ENCODE assay signal across 9 mouse cellular contexts in genomic region chr14:119003320-119003719, GRCm38 (mm10).
A peak's percentile ranks its signal among the peaks of the same experiment; 100 is the strongest.
DNase-seq lines count a peak whose midpoint lies in the region; ATAC-seq lines count a peak whose summit lies in the region.
"Had no signal": no experiment of that assay in that cellular context is flagged by ENCODE, and none has a peak within 500 bp of the region (broad histone marks: within the 10 kb centered on the region; RNA-seq: fewer than 3 reads in every experiment).

No protein-coding gene starts in this region.

- H3K4me3 ChIP-seq in neural tube, embryonic 11.5 days (ENCODE audit: low read depth, low read length): no peak overlapping the region
- H3K4me3 ChIP-seq in neural tube, embryonic 15.5 days (replicated peaks): no peak overlapping the region
- H3K4me3 ChIP-seq: embryonic facial prominence, embryonic 15.5 days had no signal

- peak; percentile 31 for DNase-seq in adrenal gland, postnatal 14 days
- no peak for DNase-seq in adrenal gland, adult 8-10 months
- DNase-seq in neural tube, embryonic 11.5 days (ENCODE audit: low spot score): peak; percentile 24
- peak; percentile 27 to 38 for DNase-seq in lung, adult 18-20 months
- DNase-seq in MN1 (ENCODE audit: low spot score): no peak
- DNase-seq in layer of hippocampus, adult 18-20 months (ENCODE audit: low spot score in 2 of 2): no peak
- no peak for DNase-seq in ovary, postnatal 14 days (ENCODE audit: low spot score)

- H3K4me1 ChIP-seq in neural tube, embryonic 11.5 days (ENCODE audit: control insufficient read depth, insufficient read depth, low read length): 0 out of 2 replicates have a peak, but pooled peaks cover 2% of the 10 kb centered on the region
- peaks cover 14% of the 10 kb centered on the region for H3K4me1 ChIP-seq in neural tube, embryonic 15.5 days

- peaks cover 2% of the 10 kb centered on the region; the same call in 1 of the 2 replicates for H3K36me3 ChIP-seq in neural tube, embryonic 11.5 days (ENCODE audit: control insufficient read depth, insufficient read depth, low read length)
- peaks cover 22% of the 10 kb centered on the region for H3K36me3 ChIP-seq in neural tube, embryonic 15.5 days

- no peaks in the 10 kb centered on the region for H3K27me3 ChIP-seq in neural tube, embryonic 11.5 days (ENCODE audit: control insufficient read depth, insufficient read depth, low read length)
- no peaks in the 10 kb centered on the region for H3K27me3 ChIP-seq in neural tube, embryonic 15.5 days (replicated peaks)
- H3K27me3 ChIP-seq: embryonic facial prominence, embryonic 15.5 days had no signal

- no peak overlapping the region for H3K4me2 ChIP-seq in neural tube, embryonic 11.5 days (ENCODE audit: low read depth)
- no peak overlapping the region for H3K4me2 ChIP-seq in neural tube, embryonic 15.5 days
- H3K4me2 ChIP-seq: embryonic facial prominence, embryonic 15.5 days had no signal

- no peaks in the 10 kb centered on the region for H3K9me3 ChIP-seq in neural tube, embryonic 11.5 days (ENCODE audit: control insufficient read depth, low read length)
- no peaks in the 10 kb centered on the region for H3K9me3 ChIP-seq in neural tube, embryonic 15.5 days (replicated peaks)
- H3K9me3 ChIP-seq: embryonic facial prominence, embryonic 15.5 days had no signal

- H3K27ac ChIP-seq in neural tube, embryonic 11.5 days (ENCODE audit: low read depth, low read length): no peak overlapping the region
- no peak overlapping the region for H3K27ac ChIP-seq in neural tube, embryonic 15.5 days (replicated peaks)
- H3K27ac ChIP-seq: embryonic facial prominence, embryonic 15.5 days had no signal

- no peak for ATAC-seq in neural tube, embryonic 11.5 days (ENCODE audit: insufficient read depth, low FRiP score, low TSS enrichment)
- ATAC-seq in neural tube, embryonic 15.5 days (ENCODE audit: low FRiP score): no peak

- H3K9ac ChIP-seq in neural tube, embryonic 11.5 days (ENCODE audit: low read length): no peak overlapping the region
- no peak overlapping the region for H3K9ac ChIP-seq in neural tube, embryonic 15.5 days (replicated peaks)
- H3K9ac ChIP-seq: embryonic facial prominence, embryonic 15.5 days had no signal

Comparison
In these comparisons a context has a peak if more than half of its experiments do, and no peak if none do; other contexts are left out.
1. DNase-seq: peak in adrenal gland, postnatal 14 days (single experiment), neural tube, embryonic 11.5 days (single experiment) and lung, adult 18-20 months (2 of 2); none in adrenal gland, adult 8-10 months (single experiment), MN1 (single experiment), layer of hippocampus, adult 18-20 months (0 of 2) and ovary, postnatal 14 days (single experiment).